Mouse (Mus musculus): ENCODE data around the gene Frmd4a. TPM values are rescaled to one million over a fixed set of nuclear protein-coding genes. Genes with fewer than 3 reads are reported as not detected.

The Frmd4a gene
- polyA plus RNA-seq, 1 experiment from 2014 or later: 33.1 TPM

- no peak for DNase-seq (ENCODE audit: low spot score)
- WGBS: 83% methylated on average over 12 of the region's 12 CpGs
- H3K9me3 ChIP-seq (replicated peaks): no peaks in the 10 kb centered on the region
- H3K4me3 ChIP-seq: no peak overlapping the region
- peaks cover 18% of the 10 kb centered on the region for H3K4me1 ChIP-seq
- H3K27me3 ChIP-seq (ENCODE audit: low read depth, poor library complexity, severe bottlenecking): no peaks in the 10 kb centered on the region
- 0 out of 2 replicates have a peak overlapping the region, but pooled peaks have one; percentile 9 for H3K27ac ChIP-seq (replicated peaks)
- peaks cover 27% of the 10 kb centered on the region for H3K36me3 ChIP-seq
Measured at GRCm38 (mm10) chr2:4620640-4621401, 603.3 kb downstream of the Frmd4a start.

- no peak for DNase-seq (ENCODE audit: low spot score)
- H3K4me1 ChIP-seq: peaks cover 18% of the 10 kb centered on the region
- peaks cover 32% of the 10 kb centered on the region for H3K36me3 ChIP-seq
- WGBS: 89% methylated on average over 3 of the region's 3 CpGs
- H3K4me3 ChIP-seq: no peak overlapping the region
- H3K27me3 ChIP-seq (ENCODE audit: low read depth, poor library complexity, severe bottlenecking): no peaks in the 10 kb centered on the region
- H3K9me3 ChIP-seq (replicated peaks): no peaks in the 10 kb centered on the region
- 0 out of 2 replicates have a peak overlapping the region, but pooled peaks have one; percentile 9 for H3K27ac ChIP-seq (replicated peaks)
Measured at GRCm38 (mm10) chr2:4621471-4621985, 604.0 kb downstream of the Frmd4a start.

- DNase-seq (ENCODE audit: low spot score): no peak
- Histone ChIP-seq H3K4me1 (no peaks in the 10 kb centered on the region), H3K27me3 (ENCODE audit: low read depth, poor library complexity, severe bottlenecking) (no peaks in the 10 kb centered on the region), H3K36me3 (peaks cover 78% of the 10 kb centered on the region), H3K9me3 (replicated peaks) (no peaks in the 10 kb centered on the region), H3K4me3 (no peak overlapping the region), H3K27ac (replicated peaks) (no peak overlapping the region)
- WGBS: 96% methylated on average over 3 of the region's 3 CpGs
Measured at GRCm38 (mm10) chr2:4626911-4627310, 609.4 kb downstream of the Frmd4a start.

GRCm38 (mm10) chr2:4628920-4629319, 611.4 kb downstream of the Frmd4a start:
- H3K36me3 ChIP-seq: peaks cover 82% of the 10 kb centered on the region
- H3K4me3 ChIP-seq: no peak overlapping the region
- H3K4me1 ChIP-seq: no peaks in the 10 kb centered on the region
- DNase-seq (ENCODE audit: low spot score): no peak
- no peaks in the 10 kb centered on the region for H3K9me3 ChIP-seq (replicated peaks)
- H3K27ac ChIP-seq (replicated peaks): no peak overlapping the region
- WGBS: 97% methylated on average over 2 of the region's 2 CpGs
- no peaks in the 10 kb centered on the region for H3K27me3 ChIP-seq (ENCODE audit: low read depth, poor library complexity, severe bottlenecking)

GRCm38 (mm10) chr2:4629470-4629869, 612.0 kb downstream of the Frmd4a start:
- 91% methylated on average over 11 of the region's 11 CpGs for WGBS
- H3K27me3 ChIP-seq (ENCODE audit: low read depth, poor library complexity, severe bottlenecking): no peaks in the 10 kb centered on the region
- no peaks in the 10 kb centered on the region for H3K9me3 ChIP-seq (replicated peaks)
- no peak overlapping the region for H3K27ac ChIP-seq (replicated peaks)
- no peak for DNase-seq (ENCODE audit: low spot score)
- no peak overlapping the region for H3K4me3 ChIP-seq
- no peaks in the 10 kb centered on the region for H3K4me1 ChIP-seq
- peaks cover 82% of the 10 kb centered on the region for H3K36me3 ChIP-seq

GRCm38 (mm10) chr2:4630197-4630835, 612.8 kb downstream of the Frmd4a start:
- WGBS: 97% methylated on average over 10 of the region's 10 CpGs

GRCm38 (mm10) chr2:4635804-4636203, 618.3 kb downstream of the Frmd4a start:
- Histone ChIP-seq H3K36me3 (peaks cover 95% of the 10 kb centered on the region), H3K27me3 (ENCODE audit: low read depth, poor library complexity, severe bottlenecking) (no peaks in the 10 kb centered on the region), H3K9me3 (replicated peaks) (no peaks in the 10 kb centered on the region), H3K4me1 (no peaks in the 10 kb centered on the region), H3K4me3 (no peak overlapping the region), H3K27ac (replicated peaks) (no peak overlapping the region)
- WGBS: 90% methylated on average over 8 of the region's 8 CpGs
- DNase-seq (ENCODE audit: low spot score): no peak

More at GRCm38 (mm10) chr2:4630197-4630835, 612.8 kb downstream of the Frmd4a start:
- Histone ChIP-seq H3K36me3 (peaks cover 86% of the 10 kb centered on the region), H3K9me3 (replicated peaks) (no peaks in the 10 kb centered on the region), H3K4me1 (no peaks in the 10 kb centered on the region), H3K27ac (replicated peaks) (no peak overlapping the region), H3K4me3 (no peak overlapping the region), H3K27me3 (ENCODE audit: low read depth, poor library complexity, severe bottlenecking) (no peaks in the 10 kb centered on the region)
- no peak for DNase-seq (ENCODE audit: low spot score)

GRCm38 (mm10) chr2:4636656-4637055, 619.1 kb downstream of the Frmd4a start:
- Histone ChIP-seq H3K36me3 (peaks cover 96% of the 10 kb centered on the region), H3K27ac (replicated peaks) (no peak overlapping the region), H3K4me3 (no peak overlapping the region), H3K4me1 (no peaks in the 10 kb centered on the region), H3K27me3 (ENCODE audit: low read depth, poor library complexity, severe bottlenecking) (no peaks in the 10 kb centered on the region), H3K9me3 (replicated peaks) (no peaks in the 10 kb centered on the region)
- 90% methylated on average over 7 of the region's 7 CpGs for WGBS
- DNase-seq (ENCODE audit: low spot score): no peak

- no peak for DNase-seq (ENCODE audit: low spot score)
- no peak overlapping the region for H3K27ac ChIP-seq (replicated peaks)
- no peak overlapping the region for H3K4me3 ChIP-seq
- H3K27me3 ChIP-seq (ENCODE audit: low read depth, poor library complexity, severe bottlenecking): no peaks in the 10 kb centered on the region
- 89% methylated on average over 3 of the region's 3 CpGs for WGBS
- peaks cover 95% of the 10 kb centered on the region for H3K36me3 ChIP-seq
- H3K9me3 ChIP-seq (replicated peaks): no peaks in the 10 kb centered on the region
- H3K4me1 ChIP-seq: no peaks in the 10 kb centered on the region
Measured at GRCm38 (mm10) chr2:4638189-4638588, 620.7 kb downstream of the Frmd4a start.

GRCm38 (mm10) chr2:4645066-4645465, 627.5 kb downstream of the Frmd4a start:
- Histone ChIP-seq H3K9me3 (replicated peaks) (no peaks in the 10 kb centered on the region), H3K36me3 (peaks cover 72% of the 10 kb centered on the region), H3K27me3 (ENCODE audit: low read depth, poor library complexity, severe bottlenecking) (no peaks in the 10 kb centered on the region), H3K4me3 (no peak overlapping the region), H3K4me1 (peaks cover 5% of the 10 kb centered on the region), H3K27ac (replicated peaks) (no peak overlapping the region)
- WGBS: 77% methylated on average over 4 of the region's 4 CpGs
- no peak for DNase-seq (ENCODE audit: low spot score)

GRCm38 (mm10) chr2:4648094-4648493, 630.6 kb downstream of the Frmd4a start:
- DNase-seq (ENCODE audit: low spot score): no peak
- Histone ChIP-seq H3K4me1 (peaks cover 18% of the 10 kb centered on the region), H3K4me3 (no peak overlapping the region), H3K36me3 (peaks cover 45% of the 10 kb centered on the region), H3K9me3 (replicated peaks) (no peaks in the 10 kb centered on the region), H3K27ac (replicated peaks) (no peak overlapping the region), H3K27me3 (ENCODE audit: low read depth, poor library complexity, severe bottlenecking) (no peaks in the 10 kb centered on the region)
- WGBS: 94% methylated on average over 4 of the region's 4 CpGs

- no peaks in the 10 kb centered on the region for H3K9me3 ChIP-seq (replicated peaks)
- peaks cover 18% of the 10 kb centered on the region for H3K4me1 ChIP-seq
- 92% methylated on average over 2 of the region's 2 CpGs for WGBS
- H3K4me3 ChIP-seq: no peak overlapping the region
- DNase-seq (ENCODE audit: low spot score): no peak
- H3K27ac ChIP-seq (replicated peaks): no peak overlapping the region
- peaks cover 31% of the 10 kb centered on the region for H3K36me3 ChIP-seq
- H3K27me3 ChIP-seq (ENCODE audit: low read depth, poor library complexity, severe bottlenecking): no peaks in the 10 kb centered on the region
Measured at GRCm38 (mm10) chr2:4649646-4650045, 632.1 kb downstream of the Frmd4a start.

Data from midbrain, embryonic 10.5 days (tissue).